Mouse (Mus musculus) C2C12 (cell line): ENCODE measurements around the gene Clic6.

Experiments
- CEBPB ChIP-seq: IDR thresholded peaks from one replicate; pipeline ENCODE4 v1.6.1; 2011; ENCODE audit warnings: low read depth, mild to moderate bottlenecking, control low read depth, moderate library complexity
- CTCF ChIP-seq: IDR thresholded peaks from one replicate; pipeline ENCODE4 v1.5.1; 2011; ENCODE audit not compliant: control insufficient read depth, insufficient read depth, insufficient read length
- MAX ChIP-seq: IDR thresholded peaks from one replicate; pipeline ENCODE4 v1.6.1; 2011; ENCODE audit warnings: mild to moderate bottlenecking, control low read depth
- MYOD1 ChIP-seq: IDR thresholded peaks from one replicate; pipeline ENCODE4 v1.6.1; 2011; ENCODE audit warnings: low read depth; ENCODE audit not compliant: control insufficient read depth, insufficient read length
- MYOG ChIP-seq: IDR thresholded peaks from one replicate; pipeline ENCODE4 v1.6.1; 2011; ENCODE audit not compliant: control insufficient read depth, insufficient read length; ENCODE audit errors: extremely low read depth
- USF1 ChIP-seq: IDR thresholded peaks from one replicate; pipeline ENCODE4 v1.6.1; 2011; ENCODE audit warnings: low read depth, mild to moderate bottlenecking, control low read depth, moderate library complexity

- TF ChIP-seq CTCF (no peak), MAX (no peak), USF1 (no peak), CEBPB (no peak), MYOG (no peak), MYOD1 (no peak)
Measured at GRCm38 (mm10) chr16:92488456-92488855, 2.9 kb downstream of the Clic6 start.
